Mouse (Mus musculus): ENCODE data around the gene Ackr4.

GRCm38 (mm10) chr9:104123622-104124021 is 3.1 kb downstream of the Ackr4 start:
- no peak for TF ChIP-seq FLI1 (IDR thresholded peaks at IDR 0.05; ENCODE audit: low read length)
- no peak for TF ChIP-seq GATA1 (IDR thresholded peaks at IDR 0.05; ENCODE audit: borderline replicate concordance, low read length)

Measured in megakaryocyte, embryonic 14.5 days (primary cell).